Mouse (Mus musculus) right cerebral cortex, postnatal 25 days (tissue): ENCODE measurements around the gene Ascc2.

Experiments
- DNase-seq: peaks from one replicate; pipeline ENCODE4 v3.0.0; 2022

Gene Ascc2

DNA sequence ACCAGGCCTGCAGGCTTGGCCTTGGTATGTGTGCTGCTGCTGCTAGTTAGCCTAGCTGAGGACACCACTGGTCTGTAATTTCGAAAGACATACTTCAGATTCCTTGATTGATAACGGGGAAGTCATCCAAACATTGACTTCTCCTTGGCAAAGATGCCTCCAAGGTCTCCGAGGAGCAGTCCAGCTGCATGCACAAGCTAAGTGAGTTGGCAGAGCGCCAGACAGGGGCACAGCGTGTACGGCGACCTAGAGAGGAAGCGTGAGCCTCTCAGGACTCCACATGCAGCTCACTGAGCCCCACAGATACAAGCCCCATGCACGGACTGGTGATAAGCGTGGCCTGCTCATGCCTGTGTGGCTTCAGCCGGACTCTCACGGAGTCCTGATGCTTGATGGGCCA is 92.1 kb downstream of the Ascc2 start:
- DNase-seq = no peak

DNA sequence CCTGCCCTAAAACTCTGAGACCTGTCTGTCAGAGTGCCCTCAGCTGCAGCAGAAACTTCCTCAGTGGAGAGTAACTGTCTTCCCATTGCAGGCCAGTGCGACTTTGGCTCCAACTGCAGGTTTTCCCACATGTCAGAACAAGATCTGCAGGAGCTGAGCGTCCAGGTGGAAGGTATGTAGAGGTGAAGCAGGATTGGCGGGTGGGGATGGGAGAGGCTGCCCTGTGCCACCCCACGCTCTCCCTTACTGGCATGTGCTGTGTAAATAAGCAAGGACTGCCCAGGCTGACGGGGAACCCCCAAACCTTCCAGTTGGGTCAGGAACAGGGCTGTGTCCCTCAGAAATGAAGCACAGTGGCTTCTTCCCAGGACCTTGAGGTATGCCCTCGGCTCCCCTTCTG is 92.5 kb downstream of the Ascc2 start:
- DNase-seq = no peak

DNA sequence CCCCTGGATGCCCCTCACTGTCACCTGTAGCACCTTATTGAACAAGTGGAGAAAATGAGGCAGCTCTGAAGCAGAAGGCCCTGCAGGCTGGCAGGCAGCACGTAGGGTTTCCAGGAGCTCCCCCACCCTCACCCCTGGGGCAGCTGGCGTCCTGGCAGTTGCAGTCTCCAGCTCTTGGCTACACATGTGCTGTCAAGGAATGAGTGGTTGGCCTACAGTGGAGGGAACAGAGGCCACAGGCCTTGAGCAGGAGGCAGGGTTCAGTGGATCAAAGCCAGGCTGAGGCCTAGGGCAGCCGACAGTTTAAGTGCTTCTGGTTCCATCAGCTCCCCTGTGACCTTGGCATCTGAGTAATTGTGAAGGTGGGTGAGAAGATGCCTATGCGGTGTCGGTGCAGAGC is 93.4 kb downstream of the Ascc2 start:
- DNase-seq = no peak

DNA sequence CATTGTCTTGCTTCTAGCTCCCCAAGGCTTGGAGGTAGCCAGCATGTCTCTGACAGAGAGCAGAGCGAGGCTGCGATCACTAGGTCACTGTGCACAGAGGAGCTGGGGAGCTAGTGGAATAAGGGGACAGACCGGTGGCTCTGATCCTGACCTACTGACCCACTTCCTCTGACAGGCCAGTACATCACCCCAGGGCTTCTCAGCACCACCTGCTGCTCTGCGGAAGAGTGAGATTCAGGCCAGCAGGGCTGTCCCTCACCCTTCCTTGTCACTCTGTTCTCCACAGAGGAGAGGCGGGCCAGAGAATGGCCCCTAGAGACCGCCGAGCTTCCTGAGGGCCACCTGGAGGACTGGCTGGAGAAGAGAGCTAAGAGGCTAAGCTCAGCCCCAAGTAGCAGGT is 94.2 kb downstream of the Ascc2 start:
- no peak for DNase-seq

- no peak for DNase-seq
Observed at GRCm38 (mm10) chr11:4734179-4734578, 96.6 kb downstream of the Ascc2 start.
